Mouse (Mus musculus): ENCODE data around the gene Ghr.

DNA sequence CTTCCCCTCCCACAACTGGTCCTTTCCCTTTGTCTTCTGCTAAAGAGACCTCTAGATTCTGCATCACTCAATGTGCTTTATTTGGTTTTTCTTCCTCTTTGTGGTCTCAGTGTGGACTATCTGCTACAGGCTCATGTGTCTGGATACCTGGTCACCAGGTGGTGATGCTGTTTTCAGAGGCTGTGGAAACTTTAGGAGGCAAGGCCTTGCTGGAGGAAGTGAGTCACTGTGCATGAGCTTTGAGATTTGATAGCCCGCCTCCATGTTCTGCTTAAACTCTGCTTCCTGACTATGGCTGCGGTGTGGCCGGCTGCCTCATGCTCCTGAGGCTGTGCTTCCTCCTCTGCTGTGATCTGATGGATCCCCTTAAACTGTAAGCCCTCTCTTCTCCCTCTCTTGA, 292.9 kb downstream of the Ghr start:
- no peak for TF ChIP-seq CTCF (IDR thresholded peaks at IDR 0.05; ENCODE audit: extremely low read depth, insufficient read depth, insufficient read length, insufficient replicate concordance)
- no peak for TF ChIP-seq POLR2A (IDR thresholded peaks at IDR 0.05; ENCODE audit: low read depth, low read length)
